Mouse (Mus musculus): ENCODE results near the gene Utp3.
A peak's percentile ranks its signal among the peaks of the same experiment; 100 is the strongest.

The Utp3 gene

GRCm38 (mm10) chr5:88569541-88569940, 15.3 kb downstream of the Utp3 start:
- DNase-seq (ENCODE audit: low spot score) = no peak

- no peak for DNase-seq (ENCODE audit: low spot score)
These were observed 20.6 kb downstream of the Utp3 start for GRCm38 (mm10) chr5:88574829-88575228.

GRCm38 (mm10) chr5:88575506-88576338, 21.5 kb downstream of the Utp3 start:
- DNase-seq (ENCODE audit: low spot score) = no peak

GRCm38 (mm10) chr5:88580681-88581080, 26.4 kb downstream of the Utp3 start:
- DNase-seq (ENCODE audit: low spot score) = no peak

GRCm38 (mm10) chr5:88581343-88581742, 27.1 kb downstream of the Utp3 start:
- no peak for DNase-seq (ENCODE audit: low spot score)

- DNase-seq (ENCODE audit: low spot score) = peak; percentile 88
These were observed 29.2 kb downstream of the Utp3 start for GRCm38 (mm10) chr5:88583271-88584031.

GRCm38 (mm10) chr5:88584061-88584460, 29.8 kb downstream of the Utp3 start:
- DNase-seq (ENCODE audit: low spot score) = no peak

- no peak for DNase-seq (ENCODE audit: low spot score)
These were observed 32.3 kb downstream of the Utp3 start for GRCm38 (mm10) chr5:88586407-88587174.

GRCm38 (mm10) chr5:88587211-88587934, 33.1 kb downstream of the Utp3 start:
- DNase-seq (ENCODE audit: low spot score) = no peak

- DNase-seq (ENCODE audit: low spot score) = no peak
These were observed 34.2 kb downstream of the Utp3 start for GRCm38 (mm10) chr5:88588481-88588880.

GRCm38 (mm10) chr5:88593421-88594172, 39.3 kb downstream of the Utp3 start:
- DNase-seq (ENCODE audit: low spot score) = no peak

GRCm38 (mm10) chr5:88594173-88594569, 39.9 kb downstream of the Utp3 start:
- no peak for DNase-seq (ENCODE audit: low spot score)

- no peak for DNase-seq (ENCODE audit: low spot score)
These were observed 41.5 kb downstream of the Utp3 start for GRCm38 (mm10) chr5:88595537-88596455.

- no peak for DNase-seq (ENCODE audit: low spot score)
These were observed 44.7 kb downstream of the Utp3 start for GRCm38 (mm10) chr5:88598961-88599360.

- DNase-seq (ENCODE audit: low spot score) = no peak
These were observed 47.8 kb downstream of the Utp3 start for GRCm38 (mm10) chr5:88602030-88602429.

- DNase-seq (ENCODE audit: low spot score) = no peak
These were observed 48.5 kb downstream of the Utp3 start for GRCm38 (mm10) chr5:88602713-88603112.

- no peak for DNase-seq (ENCODE audit: low spot score)
These were observed 49.8 kb downstream of the Utp3 start for GRCm38 (mm10) chr5:88604046-88604445.

- DNase-seq (ENCODE audit: low spot score) = no peak
These were observed 50.5 kb downstream of the Utp3 start for GRCm38 (mm10) chr5:88604641-88605358.
